Mouse (Mus musculus): ENCODE measurements at regions not wholly inside any gene's neighbourhood (a gene's known extent, or its start where the extent isn't known, plus 50 kb on each side); places are given as distances from the start of the nearest gene placed in this dataset.

DNA sequence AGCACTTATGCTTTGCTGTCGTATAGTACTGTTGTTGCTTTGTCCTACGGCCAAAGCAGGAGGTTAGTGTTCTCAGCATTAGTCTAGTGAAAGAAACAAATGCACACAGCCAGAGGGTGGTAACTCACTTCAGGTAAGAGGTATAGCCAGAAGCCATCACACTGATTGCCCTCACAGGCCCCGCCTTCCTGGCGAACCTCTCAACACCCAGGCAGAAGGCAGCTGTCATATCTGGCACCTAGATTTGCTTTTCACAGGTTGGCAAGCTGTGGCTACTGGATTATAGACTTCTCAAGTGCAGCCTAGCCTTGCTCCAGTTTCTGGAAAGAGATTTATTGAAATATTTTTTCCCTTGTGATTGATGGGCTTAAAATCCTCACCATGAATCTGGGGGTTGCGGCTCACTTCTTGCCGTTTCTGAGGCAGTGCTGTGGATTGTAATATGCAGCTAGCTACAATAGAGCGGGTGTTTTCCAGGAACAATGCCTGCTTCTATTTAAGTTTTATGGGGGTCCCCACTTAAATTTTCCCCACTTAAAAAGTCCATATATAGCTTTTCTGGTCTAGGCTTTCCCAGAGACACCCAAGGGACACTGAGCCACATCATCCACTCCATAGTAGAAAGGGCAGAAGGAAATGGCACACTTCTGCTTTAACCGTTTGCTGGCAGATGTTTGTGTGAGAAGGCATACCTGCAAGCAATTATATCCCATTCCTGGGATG is 109.1 kb upstream of the Tmc3 start:
- peak; percentile 89 for DNase-seq (ENCODE audit: low read depth, low spot score)

GRCm38 (mm10) chr7:83476161-83476495 is 108.6 kb upstream of the Tmc3 start:
- DNase-seq (ENCODE audit: low read depth, low spot score), result no peak

DNA sequence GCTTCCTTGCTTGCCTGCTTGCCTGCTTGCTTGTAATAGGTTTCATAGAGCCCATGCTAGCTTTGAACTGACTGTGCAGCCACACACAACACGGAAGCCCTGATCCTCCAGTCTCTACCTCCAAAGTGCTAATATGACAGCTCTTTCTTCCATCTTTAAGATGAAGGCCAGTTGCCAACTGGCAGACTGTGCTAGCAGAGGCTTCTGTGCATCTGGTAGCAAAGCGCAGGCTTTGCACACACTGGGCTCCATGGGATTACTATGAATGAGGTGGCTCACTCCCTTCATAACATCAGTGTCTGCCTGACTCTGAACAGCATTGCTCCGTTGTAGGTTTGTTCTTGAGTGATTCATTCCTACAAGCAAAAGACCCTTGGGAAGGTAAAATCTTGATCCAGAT is 107.9 kb upstream of the Tmc3 start:
- peak; percentile 41 for DNase-seq (ENCODE audit: low read depth, low spot score)

- DNase-seq (ENCODE audit: low read depth, low spot score), result peak; percentile 63
Measured at GRCm38 (mm10) chr7:83477661-83478121, 107.0 kb upstream of the Tmc3 start.

DNA sequence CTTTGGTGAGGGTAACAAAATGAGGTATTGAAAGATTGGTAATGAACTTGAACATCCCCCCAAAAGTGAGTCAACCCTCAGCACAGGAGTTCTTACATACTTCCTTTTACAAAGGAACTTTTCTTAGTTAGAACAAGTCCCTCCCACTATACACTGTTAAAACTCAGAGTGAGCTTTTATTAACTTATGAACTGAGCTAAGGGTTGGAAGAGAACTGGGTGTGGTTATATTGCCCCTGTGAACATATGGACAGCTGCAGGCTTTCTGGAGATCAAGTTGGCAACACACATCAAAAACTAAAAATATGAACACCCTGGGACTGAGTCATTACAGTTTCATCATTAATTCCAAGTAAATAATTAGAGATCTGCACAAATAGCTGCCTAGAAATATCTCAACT is 103.1 kb upstream of the Tmc3 start:
- DNase-seq (ENCODE audit: low read depth, low spot score), result no peak

GRCm38 (mm10) chr7:83482254-83482653 is 102.5 kb upstream of the Tmc3 start:
- no peak for DNase-seq (ENCODE audit: low read depth, low spot score)

GRCm38 (mm10) chr7:83482671-83483304 is 101.9 kb upstream of the Tmc3 start:
- no peak for DNase-seq (ENCODE audit: low read depth, low spot score)

DNA sequence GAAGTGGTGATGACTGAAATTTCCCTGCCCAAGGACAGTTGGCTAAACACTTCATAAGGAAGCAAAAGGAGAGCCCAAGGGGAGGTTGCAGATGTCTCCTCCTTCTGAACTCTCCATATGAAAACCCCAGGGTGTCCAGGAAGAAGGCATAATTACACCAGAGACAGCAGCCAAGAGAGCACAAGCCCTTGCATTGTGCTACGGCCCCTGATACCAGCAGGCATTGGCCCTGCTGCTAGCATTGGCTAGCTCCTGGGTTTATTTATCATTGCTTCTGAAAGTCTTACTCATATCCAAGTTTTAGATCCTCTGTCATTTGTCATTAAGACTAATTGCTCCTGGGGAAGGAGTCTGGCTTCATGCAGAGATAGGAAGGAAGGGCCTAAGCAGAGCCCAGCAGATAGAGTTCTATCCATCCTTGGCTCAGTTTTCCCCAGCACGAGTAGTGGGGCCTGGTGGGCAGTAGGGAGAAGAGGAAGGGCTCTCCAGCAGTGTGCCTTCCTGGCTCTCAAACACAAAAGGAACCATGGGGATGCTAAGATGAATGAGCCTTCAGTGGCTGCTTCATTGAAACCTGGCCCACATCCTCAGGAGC is 98.5 kb upstream of the Tmc3 start:
- DNase-seq (ENCODE audit: low read depth, low spot score), result peak; percentile 55

DNA sequence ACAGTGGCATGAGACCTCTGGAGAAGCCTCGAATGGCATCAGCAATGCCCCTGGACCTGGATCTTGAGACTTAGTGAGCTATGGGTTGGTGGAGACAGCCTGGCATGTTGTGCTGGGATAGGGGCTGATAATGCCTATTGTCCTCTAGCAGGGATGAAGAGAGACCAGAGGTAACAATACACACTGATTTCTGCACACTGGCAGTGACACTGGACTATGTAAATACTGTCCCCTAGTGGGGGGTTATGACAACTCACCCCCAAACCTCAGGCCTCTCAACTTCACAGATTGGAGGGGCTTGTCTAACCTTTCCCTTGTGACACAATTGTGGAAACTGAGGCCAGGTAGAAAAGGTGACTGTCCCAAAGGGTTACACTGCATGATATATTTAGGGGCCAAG is 94.9 kb upstream of the Tmc3 start:
- peak; percentile 60 for DNase-seq (ENCODE audit: low read depth, low spot score)

DNA sequence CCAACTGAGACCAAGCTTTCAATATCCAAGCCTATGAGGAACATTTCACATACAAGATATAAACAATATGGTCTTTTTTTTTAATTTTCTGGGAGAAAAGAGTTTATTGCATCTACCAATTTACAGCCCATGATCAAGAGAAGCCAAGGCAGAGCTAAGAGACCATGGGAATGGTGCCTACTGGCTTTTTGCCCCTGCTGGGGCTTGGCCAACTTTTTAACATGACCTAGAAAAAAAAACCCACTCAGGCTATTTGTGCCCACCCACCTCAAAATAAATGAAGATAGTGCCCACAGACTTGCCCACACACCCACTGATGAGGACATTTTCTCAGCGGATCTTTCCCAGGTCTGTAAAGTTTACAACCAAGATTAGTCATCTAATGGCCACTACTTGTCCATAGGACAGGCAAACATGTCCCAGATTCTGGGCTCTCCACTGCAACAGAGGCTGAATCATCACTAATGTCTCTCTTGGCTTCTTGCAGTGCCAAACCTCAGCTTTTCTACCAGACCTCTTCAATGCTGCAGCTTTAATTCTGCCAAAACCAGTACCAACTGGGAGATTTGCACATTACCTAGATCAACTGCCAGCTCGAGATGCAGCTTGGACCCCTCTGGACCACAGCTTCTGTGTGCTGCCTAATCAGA is 79.6 kb upstream of the Tmc3 start:
- DNase-seq (ENCODE audit: low read depth, low spot score), result peak; percentile 37

GRCm38 (mm10) chr7:83516295-83516694 is 68.4 kb upstream of the Tmc3 start:
- peak; percentile 29 for DNase-seq (ENCODE audit: low read depth, low spot score)

GRCm38 (mm10) chr7:83521511-83521910 is 63.2 kb upstream of the Tmc3 start:
- peak; percentile 77 for DNase-seq (ENCODE audit: low read depth, low spot score)

All from brain, adult 2 months (tissue).